Mouse (Mus musculus) G1E (cell line): Measurements from ENCODE around the gene Gm27021. TPM values are rescaled to one million over a fixed set of nuclear protein-coding genes. Genes with fewer than 3 reads are reported as not detected.

ENCODE experiments used
- ATAC-seq: 2 replicates; pipeline ENCODE4 v1.8.0; 2016; ENCODE audit warnings: mild to moderate bottlenecking; ENCODE audit not compliant: insufficient number of reproducible peaks, poor library complexity, low FRiP score, severe bottlenecking; ENCODE audit errors: extremely low read depth
- DNase-seq: peaks from one replicate; pipeline ENCODE4 v3.0.0; 2012; ENCODE audit warnings: low spot score
- H3K27me3 ChIP-seq: 2 replicates; pipeline ENCODE4 v1.6.1; 2012; ENCODE audit warnings: mild to moderate bottlenecking, low read length, inconsistent platforms; ENCODE audit not compliant: insufficient read depth
- H3K36me3 ChIP-seq: replicated peaks from 2 replicates; pipeline ENCODE3; 2012; ENCODE audit warnings: mild to moderate bottlenecking, inconsistent platforms
- H3K4me1 ChIP-seq: 2 replicates; pipeline ENCODE4 v1.6.1; 2012; ENCODE audit warnings: low read depth, low read length, inconsistent platforms, mixed read lengths; ENCODE audit not compliant: insufficient read depth
- H3K4me3 ChIP-seq: 2 replicates; pipeline ENCODE4 v1.5.1; 2012; ENCODE audit warnings: low read depth, mild to moderate bottlenecking, inconsistent platforms, low read length, moderate library complexity, mixed read lengths
- H3K9me3 ChIP-seq: replicated peaks from 2 replicates; pipeline ENCODE4 v1.6.1; 2012; ENCODE audit warnings: inconsistent platforms
- CTCF ChIP-seq: IDR thresholded peaks from 2 replicates; pipeline ENCODE4 v1.5.1; 2012; ENCODE audit warnings: low read depth, low read length, inconsistent platforms, mixed read lengths
- GATA1 ChIP-seq: IDR thresholded peaks from 2 replicates; pipeline ENCODE4 v1.6.1; 2012; ENCODE audit warnings: borderline replicate concordance, low read length, inconsistent platforms, mixed read lengths
- GATA2 ChIP-seq: IDR thresholded peaks from 2 replicates; pipeline ENCODE4 v1.6.1; 2012; ENCODE audit warnings: low read depth, low read length, inconsistent platforms, borderline replicate concordance
- POLR2AphosphoS5 ChIP-seq: IDR thresholded peaks from 2 replicates; pipeline ENCODE4 v1.6.1; 2012; ENCODE audit warnings: low read depth, low read length, inconsistent platforms; ENCODE audit not compliant: insufficient replicate concordance
- TAL1 ChIP-seq: conservative IDR thresholded peaks from 2 replicates; pipeline ENCODE4 v1.6.1; 2012; ENCODE audit warnings: low read depth, low read length, inconsistent platforms, mixed read lengths
- polyA plus RNA-seq: library from polyadenylated mRNA; stranded (reverse); fragments of >175 nt; gene quantifications from 2 replicates; pipeline ENCODE4 v1.2.3, GENCODE M21; 2012
- total RNA-seq, 2 experiments: library from RNA; stranded (forward) in 1 of 2; stranded (reverse) in 1 of 2; fragments of 200-1000 nt in 1 of 2; fragments of >200 nt in 1 of 2; fragmentation: Nextera tagmentation in 1 of 2; gene quantifications; 2 replicates each; pipeline ENCODE4 v1.2.3; 2014 to 2017

Gm27021 gene
- total and polyA plus RNA-seq, 3 experiments, result 0.77 TPM; not detected in 2

DNA sequence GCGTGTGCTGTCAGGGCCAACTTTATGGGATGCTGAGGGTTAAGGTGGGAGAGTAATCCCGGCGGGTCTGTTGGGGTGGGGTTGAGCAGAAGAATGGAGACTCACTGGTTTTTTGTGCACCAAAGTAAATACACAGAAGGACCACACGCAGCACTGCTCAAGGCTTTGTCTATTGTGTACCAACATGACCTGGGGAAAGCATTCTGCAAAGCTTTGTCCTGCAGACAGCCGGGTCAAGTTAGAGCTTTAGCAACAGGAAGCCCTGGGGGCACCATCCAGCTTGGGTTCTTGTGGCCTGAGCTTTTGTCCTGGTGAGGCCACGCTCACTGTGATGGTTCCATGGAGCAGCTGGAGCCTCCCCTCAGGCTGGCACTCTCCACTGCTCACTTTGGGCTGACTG, 3.9 kb upstream of the Gm27021 start:
- DNase-seq, result no peak
- no peaks in the 10 kb centered on the region for H3K27me3 ChIP-seq
- no peak for TF ChIP-seq POLR2AphosphoS5
- no peak for TF ChIP-seq CTCF
- no peak for TF ChIP-seq GATA1
- TF ChIP-seq TAL1, result no peak
- no peak for TF ChIP-seq GATA2
- ATAC-seq, result no peak
- no peaks in the 10 kb centered on the region for H3K9me3 ChIP-seq
- peaks cover 59% of the 10 kb centered on the region for H3K36me3 ChIP-seq
- peaks cover 53% of the 10 kb centered on the region for H3K4me1 ChIP-seq
- peak overlapping the region; percentile 30; the same call in 1 of the 2 replicates for H3K4me3 ChIP-seq

DNA sequence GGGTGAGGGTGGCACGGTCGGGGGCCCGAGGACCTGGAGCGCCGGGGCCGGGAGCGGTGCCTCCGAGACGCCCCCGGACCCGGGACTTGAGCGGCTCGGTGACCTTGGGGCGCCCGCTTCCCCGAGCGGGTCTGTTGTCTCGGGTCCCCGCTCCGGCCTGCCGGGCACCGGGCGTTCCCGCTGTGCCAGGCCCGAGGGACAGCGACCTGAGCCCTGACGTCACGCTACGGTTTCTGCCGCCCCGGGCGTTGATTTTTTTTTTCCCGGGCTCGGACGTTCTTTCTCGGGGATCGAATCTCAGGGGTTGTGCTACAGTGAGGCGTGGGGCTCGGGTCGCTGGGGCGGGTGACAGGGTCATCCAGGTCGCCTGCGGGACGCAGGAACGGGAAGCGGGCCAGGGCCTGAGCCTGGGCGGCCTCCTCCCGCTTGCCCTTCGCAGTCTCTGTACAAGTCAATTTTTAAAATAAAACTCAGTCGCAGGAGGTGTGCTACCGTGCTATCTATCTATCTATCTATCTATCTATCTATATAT, 561 bp upstream of the Gm27021 start, which contains the start of gene Emc8:
Gene Emc8 (minus strand): TSS at position 200 of the 532 bp plus-strand sequence.
- TF ChIP-seq GATA2 (no peak), CTCF (no peak), GATA1 (no peak), TAL1 (no peak), POLR2AphosphoS5 (no peak)

DNA sequence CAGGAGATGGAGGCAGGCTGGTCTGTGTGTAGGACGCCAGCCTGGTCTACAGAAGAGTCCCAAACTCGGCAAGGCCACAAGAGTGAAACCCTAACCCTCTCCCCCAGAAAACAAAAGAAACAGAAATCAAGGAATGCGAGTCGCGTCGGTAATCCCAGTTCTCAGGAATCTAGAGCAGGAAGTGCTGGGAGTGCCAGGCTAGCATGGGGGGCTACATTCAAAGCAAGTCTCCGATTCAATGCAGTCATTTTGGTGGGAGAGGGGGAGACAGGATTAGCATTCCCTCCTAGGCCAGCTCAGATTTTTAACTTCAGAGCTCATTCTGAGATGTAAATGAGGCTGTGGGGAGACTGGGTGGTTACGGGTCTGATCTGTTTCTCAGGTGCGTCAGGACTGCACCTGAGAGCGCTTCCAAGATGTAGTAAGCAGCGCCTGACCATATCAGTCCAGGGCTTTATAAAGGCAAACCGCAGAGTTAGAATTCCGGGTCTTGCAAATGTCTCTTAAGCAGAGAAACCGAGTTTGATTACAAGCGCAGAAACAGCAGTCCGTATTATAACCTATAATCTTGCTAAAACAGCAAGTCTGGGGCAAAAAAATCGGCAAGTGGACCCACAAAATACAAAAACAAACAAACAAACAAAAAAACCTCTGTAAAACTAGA, 940 bp downstream of the Gm27021 start:
- no peak for TF ChIP-seq GATA1
- TF ChIP-seq POLR2AphosphoS5, result no peak
- TF ChIP-seq GATA2, result no peak
- TF ChIP-seq CTCF, result no peak
- TF ChIP-seq TAL1, result no peak
- Histone ChIP-seq H3K4me3 (peak overlapping the region; percentile 100), H3K27me3 (no peaks in the 10 kb centered on the region), H3K9me3 (no peaks in the 10 kb centered on the region), H3K4me1 (peaks cover 69% of the 10 kb centered on the region), H3K36me3 (peaks cover 72% of the 10 kb centered on the region)
- DNase-seq, result no peak
- ATAC-seq, result no peak

More for the DNA sequence above, 561 bp upstream of the Gm27021 start, which contains the start of gene Emc8:
- no peak for ATAC-seq
- H3K9me3 ChIP-seq, result no peaks in the 10 kb centered on the region
- H3K27me3 ChIP-seq, result no peaks in the 10 kb centered on the region
- H3K4me1 ChIP-seq, result peaks cover 74% of the 10 kb centered on the region
- peaks cover 73% of the 10 kb centered on the region for H3K36me3 ChIP-seq
- DNase-seq, result no peak
- peak within 1 kb of the TSS; percentile 100 for H3K4me3 ChIP-seq

DNA sequence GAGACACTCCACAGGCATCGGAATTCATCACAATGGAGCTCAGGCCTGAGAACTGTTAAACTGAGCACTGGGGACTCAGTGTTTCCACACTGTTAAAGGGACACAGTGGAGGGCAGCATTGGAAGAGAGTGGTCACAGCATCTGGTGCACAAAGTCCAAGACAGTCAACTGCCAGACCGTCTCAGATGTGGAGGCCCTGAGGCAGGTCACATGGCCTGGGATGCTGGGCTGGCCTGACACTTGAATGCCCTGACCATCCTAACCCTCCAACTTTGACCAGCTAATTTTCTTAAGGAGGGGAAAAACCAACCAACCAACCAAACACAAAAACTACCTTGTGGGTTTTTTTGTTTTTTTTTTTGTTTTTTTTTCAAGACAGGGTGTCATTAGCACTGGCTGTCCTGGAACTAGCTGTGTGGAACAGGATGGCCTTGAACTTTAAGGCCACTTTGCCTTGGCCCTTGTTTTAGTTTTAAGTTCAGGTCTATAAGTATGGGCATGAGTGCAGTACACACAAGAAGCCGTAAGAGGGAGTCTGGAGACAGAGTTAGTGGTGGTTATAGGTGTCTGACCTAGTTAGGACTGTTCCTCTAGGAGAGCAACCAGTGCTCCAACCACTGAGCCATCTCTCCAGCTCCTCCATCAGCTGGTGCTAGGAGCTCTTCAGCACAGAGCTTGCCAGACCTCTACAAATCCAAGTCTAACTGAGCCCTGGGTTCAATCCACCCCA, 2.0 kb downstream of the Gm27021 start:
- Histone ChIP-seq H3K36me3 (peaks cover 67% of the 10 kb centered on the region), H3K4me1 (peaks cover 68% of the 10 kb centered on the region), H3K4me3 (peak overlapping the region; percentile 100; the same call in 1 of the 2 replicates), H3K9me3 (no peaks in the 10 kb centered on the region), H3K27me3 (no peaks in the 10 kb centered on the region)
- no peak for DNase-seq
- no peak for TF ChIP-seq GATA2
- TF ChIP-seq CTCF, result peak; percentile 49
- no peak for TF ChIP-seq TAL1
- peak; percentile 42; the same call in 1 of the 2 replicates for ATAC-seq

DNA sequence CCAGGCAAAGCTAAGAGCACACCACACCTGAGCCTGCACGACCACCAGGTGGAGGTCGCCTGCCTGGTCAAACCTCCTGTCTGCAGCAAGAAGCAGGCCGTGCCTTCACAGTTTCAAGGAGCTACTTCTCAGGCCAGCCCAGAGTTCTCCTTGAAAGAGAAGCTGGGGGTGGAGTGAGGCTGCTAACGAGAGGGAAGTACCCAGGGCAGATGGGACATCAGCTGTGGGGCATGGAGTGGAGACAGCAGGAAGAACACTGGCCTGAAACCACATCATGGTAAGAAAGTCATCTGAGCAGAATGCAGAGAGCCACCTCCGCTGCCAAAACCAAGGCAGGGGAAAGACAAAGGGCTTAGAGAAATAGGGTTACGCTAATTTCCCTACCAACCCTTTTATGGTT, 3.3 kb downstream of the Gm27021 start:
- TF ChIP-seq CTCF (no peak), POLR2AphosphoS5 (no peak), GATA1 (no peak), GATA2 (no peak), TAL1 (no peak)
- H3K36me3 ChIP-seq, result peaks cover 68% of the 10 kb centered on the region
- H3K4me3 ChIP-seq, result peak overlapping the region; percentile 37; the same call in 1 of the 2 replicates
- DNase-seq (no peak), ATAC-seq (no peak)
- peaks cover 56% of the 10 kb centered on the region for H3K4me1 ChIP-seq
- H3K27me3 ChIP-seq, result no peaks in the 10 kb centered on the region
- H3K9me3 ChIP-seq, result no peaks in the 10 kb centered on the region

DNA sequence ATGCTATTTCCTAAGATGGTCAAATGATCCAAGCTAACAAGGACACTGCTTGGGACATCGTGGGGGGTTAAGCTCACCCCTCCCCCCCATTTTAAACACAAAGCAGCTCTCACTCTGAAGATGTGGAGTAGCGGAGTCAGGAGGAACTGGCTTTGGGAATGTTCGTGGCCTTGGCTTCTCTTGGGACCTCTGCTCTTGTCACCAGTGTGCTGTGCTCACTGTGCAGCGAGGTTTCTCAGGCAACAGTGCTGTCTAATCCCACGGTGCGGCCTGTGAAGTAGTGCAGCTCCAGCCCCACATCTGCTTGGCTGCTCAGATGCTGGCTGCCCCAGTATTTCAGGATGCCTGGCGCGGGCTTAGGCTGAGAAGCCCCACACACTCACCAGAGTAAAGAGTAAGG, 10.5 kb downstream of the Gm27021 start:
- TF ChIP-seq CTCF, result no peak
- TF ChIP-seq GATA2, result no peak
- TF ChIP-seq GATA1, result no peak
- no peak for TF ChIP-seq POLR2AphosphoS5
- no peak for TF ChIP-seq TAL1
- Histone ChIP-seq H3K9me3 (no peaks in the 10 kb centered on the region), H3K4me3 (no peak overlapping the region), H3K27me3 (no peaks in the 10 kb centered on the region), H3K36me3 (peaks cover 95% of the 10 kb centered on the region), H3K4me1 (peaks cover 17% of the 10 kb centered on the region)
- DNase-seq (no peak), ATAC-seq (no peak)
